Mouse (Mus musculus): ENCODE data around the gene Ugt1a10. TPM values are rescaled to one million over a fixed set of nuclear protein-coding genes. Genes with fewer than 3 reads are reported as not detected.
"Not testable (repeated sequence)": the region's sequence is repeated elsewhere in the genome, so short reads cannot be mapped to it uniquely, and the experiment has no call there.

Ugt1a10 gene
- polyA plus RNA-seq, 1 experiment from 2014 or later: not detected

DNA sequence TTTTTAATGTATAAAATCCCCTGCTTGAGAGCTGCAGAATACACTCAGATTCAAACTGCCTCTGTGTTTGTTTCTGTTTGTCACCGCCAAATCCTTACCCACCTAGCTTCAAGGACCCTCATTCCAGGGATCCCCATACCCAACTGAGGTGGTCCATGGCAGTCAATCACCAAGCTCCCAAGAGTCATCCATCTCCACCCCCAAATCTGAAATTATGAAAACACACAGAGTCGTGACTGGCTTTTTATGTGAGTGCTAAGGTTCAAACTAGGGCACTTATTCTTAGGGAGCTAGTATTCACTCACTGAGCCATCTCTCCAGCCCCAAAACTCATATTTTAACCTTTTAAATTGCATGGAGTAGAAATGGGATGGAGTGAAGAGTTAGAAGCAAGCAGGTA is 170.1 kb downstream of the Ugt1a10 start:
- H3K36me3 ChIP-seq (ENCODE audit: control insufficient read depth, insufficient read depth, low read length); H3K9ac ChIP-seq (replicated peaks; ENCODE audit: low read length); DNase-seq; ATAC-seq (ENCODE audit: low FRiP score, low TSS enrichment); H3K4me3 ChIP-seq (replicated peaks; ENCODE audit: low read depth, low read length); H3K4me2 ChIP-seq (ENCODE audit: low read length); H3K27ac ChIP-seq (replicated peaks; ENCODE audit: low read depth, low read length); H3K4me1 ChIP-seq (ENCODE audit: control insufficient read depth, insufficient read depth, low read length); H3K27me3 ChIP-seq (ENCODE audit: control insufficient read depth, insufficient read depth, low read length): not testable (repeated sequence)
- peaks cover 58% of the 10 kb centered on the region for H3K9me3 ChIP-seq (ENCODE audit: control insufficient read depth, low read length)
- 42% methylated on average over 2 of the region's 2 CpGs for WGBS

DNA sequence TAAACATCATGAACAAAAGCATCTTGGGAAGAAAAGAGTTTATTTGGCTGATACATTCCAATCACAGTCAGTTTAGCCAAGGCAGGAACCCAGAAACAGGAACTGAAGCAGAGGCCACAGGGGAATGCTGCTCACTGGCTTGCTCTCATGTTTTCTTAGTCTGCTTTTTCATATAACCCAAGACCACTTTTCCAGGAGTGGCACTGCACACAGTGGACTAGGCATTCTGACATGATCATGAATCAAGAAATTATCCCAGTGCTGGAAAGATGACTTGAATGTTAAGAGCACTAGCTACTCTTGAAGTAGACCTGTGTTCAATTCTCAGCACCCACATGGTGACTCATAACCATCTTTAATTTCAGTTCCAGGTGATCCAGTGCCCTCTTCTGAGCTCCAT is 170.6 kb downstream of the Ugt1a10 start:
- DNase-seq (no peak), ATAC-seq (ENCODE audit: low FRiP score, low TSS enrichment) (no peak)
- Histone ChIP-seq H3K9ac (replicated peaks; ENCODE audit: low read length) (no peak overlapping the region), H3K4me3 (replicated peaks; ENCODE audit: low read depth, low read length) (no peak overlapping the region), H3K36me3 (ENCODE audit: control insufficient read depth, insufficient read depth, low read length) (no peaks in the 10 kb centered on the region), H3K27ac (replicated peaks; ENCODE audit: low read depth, low read length) (no peak overlapping the region), H3K4me2 (ENCODE audit: low read length) (no peak overlapping the region), H3K9me3 (ENCODE audit: control insufficient read depth, low read length) (peaks cover 63% of the 10 kb centered on the region), H3K4me1 (ENCODE audit: control insufficient read depth, insufficient read depth, low read length) (no peaks in the 10 kb centered on the region), H3K27me3 (ENCODE audit: control insufficient read depth, insufficient read depth, low read length) (no peaks in the 10 kb centered on the region)

DNA sequence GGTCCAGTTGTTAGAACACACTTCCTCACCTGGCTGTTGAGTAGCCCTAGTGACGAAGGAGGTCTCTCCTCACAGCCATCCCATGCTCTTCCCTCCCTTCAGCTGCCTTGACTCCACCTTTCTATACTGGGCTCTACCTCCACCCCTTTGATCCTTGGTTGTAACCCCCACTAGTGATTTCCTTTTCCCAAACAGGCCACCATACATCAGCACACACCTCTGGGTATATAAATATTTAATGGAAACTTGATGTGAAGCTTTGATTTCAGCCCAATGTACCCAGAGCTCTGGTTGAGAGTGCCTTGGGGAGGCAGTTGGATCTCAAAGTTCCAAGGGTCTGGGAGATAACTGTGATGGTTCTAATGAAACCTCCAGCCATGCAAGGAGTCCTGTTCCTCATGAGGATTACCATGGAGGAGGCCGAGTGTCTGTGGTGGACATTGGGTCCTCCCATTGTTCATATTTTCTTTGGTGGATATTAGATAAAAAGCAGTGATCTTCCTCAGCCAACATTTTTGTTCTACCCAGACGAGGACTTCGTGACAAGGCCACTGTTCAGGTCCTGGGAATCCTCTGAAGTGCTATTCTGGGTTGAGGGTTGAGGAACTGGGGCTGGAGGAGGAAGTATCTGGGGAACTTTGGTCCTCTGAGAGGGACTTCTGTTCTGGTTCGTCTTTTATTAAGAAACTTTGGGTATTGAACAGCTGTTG is 171.6 kb downstream of the Ugt1a10 start, which contains the start of gene Mroh2a:
Mroh2a (plus strand) TSS at position 317 of the 710 bp plus-strand sequence.
- 57% methylated on average over 5 of the region's 5 CpGs for WGBS
- DNase-seq (no peak), ATAC-seq (ENCODE audit: low FRiP score, low TSS enrichment) (no peak)
- Histone ChIP-seq H3K27ac (replicated peaks; ENCODE audit: low read depth, low read length) (no peak within 1 kb of the TSS), H3K4me2 (ENCODE audit: low read length) (no peak within 1 kb of the TSS), H3K27me3 (ENCODE audit: control insufficient read depth, insufficient read depth, low read length) (no peaks in the 10 kb centered on the region), H3K9me3 (ENCODE audit: control insufficient read depth, low read length) (peaks cover 74% of the 10 kb centered on the region), H3K9ac (replicated peaks; ENCODE audit: low read length) (no peak within 1 kb of the TSS), H3K4me1 (ENCODE audit: control insufficient read depth, insufficient read depth, low read length) (no peaks in the 10 kb centered on the region), H3K36me3 (ENCODE audit: control insufficient read depth, insufficient read depth, low read length) (no peaks in the 10 kb centered on the region), H3K4me3 (replicated peaks; ENCODE audit: low read depth, low read length) (no peak within 1 kb of the TSS)

DNA sequence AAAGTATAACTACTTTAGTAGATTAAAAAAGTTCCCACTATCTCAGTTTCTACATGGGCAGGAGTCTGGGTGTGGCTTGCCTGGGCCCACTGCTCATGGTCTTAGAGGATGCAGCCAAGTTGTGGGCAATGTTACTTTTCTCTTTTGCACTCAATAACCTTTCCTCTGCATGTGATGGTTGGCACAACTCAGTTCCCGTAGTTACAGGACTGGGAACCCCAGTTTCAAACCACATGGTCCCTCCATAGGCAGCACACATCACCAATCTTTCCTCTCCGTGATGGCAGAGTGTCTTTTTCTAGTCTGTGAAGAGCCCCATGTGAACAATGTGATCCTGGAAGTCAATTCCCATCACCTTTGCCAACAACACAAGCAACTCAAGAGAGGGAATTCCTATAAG is 172.3 kb downstream of the Ugt1a10 start:
- Histone ChIP-seq H3K36me3 (ENCODE audit: control insufficient read depth, insufficient read depth, low read length) (no peaks in the 10 kb centered on the region), H3K9me3 (ENCODE audit: control insufficient read depth, low read length) (peaks cover 75% of the 10 kb centered on the region), H3K27me3 (ENCODE audit: control insufficient read depth, insufficient read depth, low read length) (no peaks in the 10 kb centered on the region), H3K9ac (replicated peaks; ENCODE audit: low read length) (no peak overlapping the region), H3K27ac (replicated peaks; ENCODE audit: low read depth, low read length) (no peak overlapping the region), H3K4me1 (ENCODE audit: control insufficient read depth, insufficient read depth, low read length) (no peaks in the 10 kb centered on the region), H3K4me2 (ENCODE audit: low read length) (no peak overlapping the region), H3K4me3 (replicated peaks; ENCODE audit: low read depth, low read length) (no peak overlapping the region)
- WGBS: 61% methylated on average over 2 of the region's 2 CpGs
- DNase-seq (no peak), ATAC-seq (ENCODE audit: low FRiP score, low TSS enrichment) (no peak)

DNA sequence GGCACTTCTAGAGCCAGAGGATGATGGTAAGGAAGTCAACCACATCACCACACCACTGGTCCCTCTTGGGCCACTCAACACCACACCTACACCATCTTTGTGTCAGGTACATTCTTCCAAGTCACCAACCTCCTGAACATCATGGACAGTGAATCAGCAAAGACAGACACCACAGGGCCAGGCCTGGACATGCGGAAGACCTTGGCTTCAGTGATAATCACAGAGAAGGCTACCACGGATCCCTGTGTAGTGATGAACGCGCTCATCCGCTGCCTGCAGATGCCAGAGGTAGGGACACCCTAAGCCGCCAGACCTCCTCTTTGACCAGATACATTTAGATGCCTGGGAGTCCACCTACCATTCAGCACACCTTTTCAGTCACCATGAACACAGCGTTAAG is 172.9 kb downstream of the Ugt1a10 start:
- no peak for ATAC-seq (ENCODE audit: low FRiP score, low TSS enrichment)
- DNase-seq: no peak
- no peak overlapping the region for H3K4me2 ChIP-seq (ENCODE audit: low read length)
- no peak overlapping the region for H3K27ac ChIP-seq (replicated peaks; ENCODE audit: low read depth, low read length)
- H3K36me3 ChIP-seq (ENCODE audit: control insufficient read depth, insufficient read depth, low read length): no peaks in the 10 kb centered on the region
- 73% methylated on average over 7 of the region's 7 CpGs for WGBS
- H3K4me3 ChIP-seq (replicated peaks; ENCODE audit: low read depth, low read length): no peak overlapping the region
- no peaks in the 10 kb centered on the region for H3K4me1 ChIP-seq (ENCODE audit: control insufficient read depth, insufficient read depth, low read length)
- H3K9ac ChIP-seq (replicated peaks; ENCODE audit: low read length): no peak overlapping the region
- H3K9me3 ChIP-seq (ENCODE audit: control insufficient read depth, low read length): peaks cover 79% of the 10 kb centered on the region
- no peaks in the 10 kb centered on the region for H3K27me3 ChIP-seq (ENCODE audit: control insufficient read depth, insufficient read depth, low read length)

DNA sequence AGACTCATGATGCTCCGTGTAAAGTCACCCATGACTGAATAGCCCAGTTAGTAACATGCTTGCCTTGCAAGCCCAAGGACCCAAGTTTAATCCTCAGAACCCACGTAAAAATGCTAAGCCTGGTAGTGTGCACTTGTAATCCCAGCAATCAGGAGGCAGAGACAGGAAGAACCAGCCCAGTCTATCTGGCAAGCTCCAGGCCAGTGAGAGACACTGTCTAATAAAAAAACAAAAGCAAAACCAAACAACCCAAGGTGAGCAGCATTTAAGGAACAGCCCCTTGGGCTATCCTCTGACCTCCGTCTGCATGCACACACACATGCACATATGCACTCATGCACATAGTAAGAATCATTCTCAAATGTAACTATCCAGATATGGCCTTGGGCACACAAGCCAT is 174.4 kb downstream of the Ugt1a10 start:
- DNase-seq (no peak), ATAC-seq (ENCODE audit: low FRiP score, low TSS enrichment) (no peak)
- H3K36me3 ChIP-seq (ENCODE audit: control insufficient read depth, insufficient read depth, low read length): no peaks in the 10 kb centered on the region
- H3K9me3 ChIP-seq (ENCODE audit: control insufficient read depth, low read length): peaks cover 93% of the 10 kb centered on the region
- no peak overlapping the region for H3K4me3 ChIP-seq (replicated peaks; ENCODE audit: low read depth, low read length)
- H3K27ac ChIP-seq (replicated peaks; ENCODE audit: low read depth, low read length): no peak overlapping the region
- H3K4me1 ChIP-seq (ENCODE audit: control insufficient read depth, insufficient read depth, low read length): no peaks in the 10 kb centered on the region
- H3K9ac ChIP-seq (replicated peaks; ENCODE audit: low read length): no peak overlapping the region
- H3K4me2 ChIP-seq (ENCODE audit: low read length): no peak overlapping the region
- no peaks in the 10 kb centered on the region for H3K27me3 ChIP-seq (ENCODE audit: control insufficient read depth, insufficient read depth, low read length)
- 78% methylated on average over 3 of the region's 3 CpGs for WGBS

DNA sequence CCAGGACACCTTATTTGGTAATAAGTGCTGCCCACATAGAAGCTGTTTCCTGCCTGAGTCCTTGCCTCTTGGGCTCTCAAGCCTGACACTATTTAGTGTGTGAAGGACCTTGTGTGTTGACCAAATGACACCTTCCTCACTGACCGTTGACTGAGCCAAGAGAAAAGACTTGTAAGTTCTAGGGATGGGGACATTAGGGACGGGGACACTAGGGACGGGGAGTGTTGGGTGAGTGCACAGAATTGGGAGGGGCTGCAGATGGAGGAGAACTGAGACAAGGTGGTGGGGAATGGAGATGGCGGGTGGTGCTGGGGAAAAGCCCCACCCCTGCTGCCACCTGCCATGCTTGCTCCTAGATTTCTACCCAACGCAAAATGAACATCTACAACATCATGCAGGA is 174.8 kb downstream of the Ugt1a10 start:
- no peak overlapping the region for H3K9ac ChIP-seq (replicated peaks; ENCODE audit: low read length)
- DNase-seq (no peak), ATAC-seq (ENCODE audit: low FRiP score, low TSS enrichment) (0 out of 2 replicates have a peak, but pooled peaks have one; percentile 0)
- H3K36me3 ChIP-seq (ENCODE audit: control insufficient read depth, insufficient read depth, low read length): no peaks in the 10 kb centered on the region
- no peaks in the 10 kb centered on the region for H3K27me3 ChIP-seq (ENCODE audit: control insufficient read depth, insufficient read depth, low read length)
- no peak overlapping the region for H3K4me2 ChIP-seq (ENCODE audit: low read length)
- no peaks in the 10 kb centered on the region for H3K4me1 ChIP-seq (ENCODE audit: control insufficient read depth, insufficient read depth, low read length)
- no peak overlapping the region for H3K27ac ChIP-seq (replicated peaks; ENCODE audit: low read depth, low read length)
- WGBS: 84% methylated on average over 5 of the region's 5 CpGs
- peaks cover 97% of the 10 kb centered on the region for H3K9me3 ChIP-seq (ENCODE audit: control insufficient read depth, low read length)
- no peak overlapping the region for H3K4me3 ChIP-seq (replicated peaks; ENCODE audit: low read depth, low read length)

DNA sequence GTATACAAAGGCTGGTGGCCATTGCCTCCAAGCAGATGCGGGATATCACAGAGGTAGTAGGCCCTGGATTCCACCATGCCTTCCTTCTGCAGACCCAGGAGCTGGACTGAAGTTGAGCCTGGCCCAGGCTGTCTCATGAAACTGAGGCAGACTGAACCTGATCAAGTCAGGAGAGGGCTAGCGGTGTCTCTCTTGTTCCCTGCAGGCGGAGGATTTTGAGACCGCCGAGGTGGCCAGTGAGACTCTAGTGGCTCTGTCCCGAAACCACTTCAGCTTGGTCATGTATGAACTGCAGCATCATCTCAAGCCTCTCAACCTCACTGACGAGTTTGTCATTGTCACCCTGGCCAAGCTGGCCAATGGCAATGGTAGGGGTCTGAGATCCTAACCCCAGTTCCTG is 175.2 kb downstream of the Ugt1a10 start:
- Histone ChIP-seq H3K4me3 (replicated peaks; ENCODE audit: low read depth, low read length) (no peak overlapping the region), H3K9me3 (ENCODE audit: control insufficient read depth, low read length) (peaks cover 100% of the 10 kb centered on the region), H3K27ac (replicated peaks; ENCODE audit: low read depth, low read length) (no peak overlapping the region), H3K4me2 (ENCODE audit: low read length) (no peak overlapping the region), H3K36me3 (ENCODE audit: control insufficient read depth, insufficient read depth, low read length) (no peaks in the 10 kb centered on the region), H3K4me1 (ENCODE audit: control insufficient read depth, insufficient read depth, low read length) (no peaks in the 10 kb centered on the region), H3K9ac (replicated peaks; ENCODE audit: low read length) (no peak overlapping the region), H3K27me3 (ENCODE audit: control insufficient read depth, insufficient read depth, low read length) (no peaks in the 10 kb centered on the region)
- whole genome bisulfite sequencing: 74% methylated on average over 7 of the region's 7 CpGs
- ATAC-seq (ENCODE audit: low FRiP score, low TSS enrichment) (no peak), DNase-seq (no peak)

DNA sequence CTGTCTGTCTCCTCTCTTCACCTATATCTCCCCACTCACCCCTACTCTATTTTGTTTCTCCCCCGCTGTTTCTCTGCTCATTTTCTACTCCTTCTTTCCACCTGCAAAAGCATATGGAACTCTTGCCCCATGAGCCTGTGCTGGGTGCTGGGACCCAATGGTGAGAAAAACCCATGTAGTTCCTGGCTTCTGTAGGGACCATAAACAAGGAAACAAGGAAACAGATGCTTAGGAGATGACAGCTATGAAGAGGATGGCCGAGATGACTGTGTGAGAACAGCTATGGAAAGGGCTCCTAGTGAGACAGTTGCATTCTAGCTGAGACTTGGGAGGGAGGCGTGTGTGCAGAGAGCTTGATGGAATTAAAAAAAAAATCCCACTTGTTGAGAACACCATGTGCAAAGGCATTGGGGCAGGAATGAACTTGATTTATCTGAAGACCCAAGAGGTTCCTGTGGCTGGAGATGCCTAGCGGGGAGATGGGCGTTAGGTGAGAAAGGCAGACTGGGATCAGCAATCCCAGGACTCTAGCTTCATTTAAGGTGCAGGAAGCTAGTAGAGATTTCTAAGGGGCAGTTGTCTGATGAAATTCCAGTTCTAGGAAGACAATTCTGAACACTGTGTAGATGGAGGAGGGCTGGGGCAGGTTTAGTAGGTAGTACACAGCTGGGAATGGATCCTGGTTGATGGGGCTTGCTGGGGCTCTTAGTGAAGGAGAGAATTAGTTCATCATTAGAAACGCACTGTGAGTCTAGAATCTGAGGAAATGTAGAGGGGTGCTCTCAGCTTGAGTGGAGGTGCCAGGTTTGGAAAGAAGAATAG is 176.0 kb downstream of the Ugt1a10 start:
- WGBS: 75% methylated on average over 6 of the region's 6 CpGs
- Histone ChIP-seq H3K27me3 (ENCODE audit: control insufficient read depth, insufficient read depth, low read length) (no peaks in the 10 kb centered on the region), H3K9me3 (ENCODE audit: control insufficient read depth, low read length) (peaks cover 100% of the 10 kb centered on the region), H3K36me3 (ENCODE audit: control insufficient read depth, insufficient read depth, low read length) (no peaks in the 10 kb centered on the region), H3K27ac (replicated peaks; ENCODE audit: low read depth, low read length) (no peak overlapping the region), H3K9ac (replicated peaks; ENCODE audit: low read length) (no peak overlapping the region), H3K4me1 (ENCODE audit: control insufficient read depth, insufficient read depth, low read length) (no peaks in the 10 kb centered on the region), H3K4me2 (ENCODE audit: low read length) (no peak overlapping the region), H3K4me3 (replicated peaks; ENCODE audit: low read depth, low read length) (no peak overlapping the region)
- ATAC-seq (ENCODE audit: low FRiP score, low TSS enrichment): no peak
- DNase-seq: no peak

Measured in midbrain, embryonic 14.5 days (tissue).